Mouse (Mus musculus): Measurements from ENCODE around the gene 9430097D07Rik.

GRCm38 (mm10) chr2:32574497-32574896 lies 987 bp downstream of the 9430097D07Rik start, which contains the start of gene Pip5kl1:
- TF ChIP-seq CHD2 (IDR thresholded peaks at IDR 0.05; ENCODE audit: low read depth, low read length) (no peak), HCFC1 (IDR thresholded peaks at IDR 0.05; ENCODE audit: borderline replicate concordance, insufficient read depth, low read length) (no peak), ZNF384 (IDR thresholded peaks at IDR 0.05; ENCODE audit: low read depth, low read length) (no peak), ZC3H11A (IDR thresholded peaks at IDR 0.05; ENCODE audit: borderline replicate concordance, low read depth, low read length) (no peak)
